Comparison of ENCODE assay signal across 10 mouse cellular contexts in the genomic region with DNA sequence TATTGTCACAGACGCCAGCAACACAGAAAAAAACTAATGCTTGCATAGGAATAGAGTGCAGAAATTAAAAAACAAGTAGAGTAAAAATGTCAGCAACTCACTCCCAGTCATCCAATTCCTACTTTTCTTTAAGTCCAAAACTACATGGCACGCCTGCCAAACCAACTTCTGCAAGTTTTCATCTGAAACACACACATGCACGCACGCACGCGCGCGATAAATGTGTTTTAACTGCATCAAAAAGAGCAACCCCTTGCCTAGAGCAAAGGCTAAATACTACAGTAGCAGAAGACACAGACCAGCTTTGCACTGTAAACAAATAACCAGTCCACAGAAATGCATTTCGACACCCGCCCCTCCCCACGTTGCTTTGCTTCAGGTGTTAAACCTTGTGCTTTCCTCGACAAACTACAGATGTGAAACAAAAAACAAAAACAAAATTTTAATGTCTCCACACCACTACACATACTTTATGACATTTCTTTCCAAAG. TPM values are rescaled to one million over a fixed set of nuclear protein-coding genes. Genes with fewer than 3 reads are reported as not detected.
DNase-seq lines count a peak whose midpoint lies in the region; ATAC-seq and TF ChIP-seq lines count a peak whose summit lies in the region.
"Had no signal": no experiment of that assay in that cellular context is flagged by ENCODE, and none has a peak within 500 bp of the region (broad histone marks: within the 10 kb centered on the region; RNA-seq: fewer than 3 reads in every experiment).

No protein-coding gene starts in this region.

- H3K79me2 ChIP-seq in heart, adult 2 months (replicated peaks; ENCODE audit: control insufficient read depth, insufficient read depth, low read length): peaks cover 2% of the 10 kb centered on the region; the same call in 1 of the 2 replicates

- H3K4me3 ChIP-seq in heart, adult 2 months: no peak overlapping the region
- H3K4me3 ChIP-seq in lung, postnatal 0 days (ENCODE audit: low read depth, low read length): no peak overlapping the region
- H3K4me3 ChIP-seq in lung, adult 2 months (replicated peaks; ENCODE audit: extremely low read depth, low read depth, low read length): no peak overlapping the region
- H3K4me3 ChIP-seq in intestine, postnatal 0 days (ENCODE audit: low read depth, low read length): 0 out of 2 replicates have a peak overlapping the region, but pooled peaks have one; percentile 44
- no peak overlapping the region for H3K4me3 ChIP-seq in neural tube, embryonic 14.5 days (ENCODE audit: low read depth, low read length)

- peaks cover 15% of the 10 kb centered on the region for H3K36me3 ChIP-seq in heart, adult 2 months (ENCODE audit: control insufficient read depth, insufficient read depth, low read length)
- no peaks in the 10 kb centered on the region for H3K36me3 ChIP-seq in lung, postnatal 0 days (ENCODE audit: insufficient read depth, low read length)
- no peaks in the 10 kb centered on the region for H3K36me3 ChIP-seq in intestine, postnatal 0 days (ENCODE audit: control insufficient read depth, insufficient read depth)
- no peaks in the 10 kb centered on the region for H3K36me3 ChIP-seq in neural tube, embryonic 14.5 days (ENCODE audit: control insufficient read depth, insufficient read depth, low read length)

- no peak overlapping the region for H3K9ac ChIP-seq in heart, adult 2 months (ENCODE audit: low read depth, low read length)
- no peak overlapping the region for H3K9ac ChIP-seq in lung, postnatal 0 days (replicated peaks; ENCODE audit: low read depth)
- H3K9ac ChIP-seq in intestine, postnatal 0 days (ENCODE audit: low read depth, low read length): no peak overlapping the region
- peak overlapping the region; percentile 80; the same call in 1 of the 2 replicates for H3K9ac ChIP-seq in neural tube, embryonic 14.5 days (replicated peaks; ENCODE audit: low read depth, low read length)

- peaks cover 27% of the 10 kb centered on the region for H3K4me1 ChIP-seq in heart, adult 2 months (ENCODE audit: control insufficient read depth, insufficient read depth, low read length)
- peaks cover 27% of the 10 kb centered on the region for H3K4me1 ChIP-seq in lung, postnatal 0 days (ENCODE audit: insufficient read depth, low read depth, low read length)
- H3K4me1 ChIP-seq in lung, adult 2 months (ENCODE audit: control insufficient read depth, insufficient read depth, low read length): peaks cover 23% of the 10 kb centered on the region
- peaks cover 10% of the 10 kb centered on the region for H3K4me1 ChIP-seq in intestine, postnatal 0 days (replicated peaks; ENCODE audit: control insufficient read depth, insufficient read depth, low read length)
- H3K4me1 ChIP-seq in neural tube, embryonic 14.5 days (ENCODE audit: control insufficient read depth, insufficient read depth, low read length): peaks cover 7% of the 10 kb centered on the region; the same call in 1 of the 2 replicates

- no peak for TF ChIP-seq EP300 in heart, adult 2 months (IDR thresholded peaks at IDR 0.05; ENCODE audit: insufficient read depth, low read depth, low read length)
- no peak for TF ChIP-seq EP300 in lung, postnatal 0 days (IDR thresholded peaks at IDR 0.05)

- no peaks in the 10 kb centered on the region for H3K9me3 ChIP-seq in lung, postnatal 0 days (ENCODE audit: low read length)
- no peaks in the 10 kb centered on the region for H3K9me3 ChIP-seq in intestine, postnatal 0 days (ENCODE audit: control insufficient read depth)
- H3K9me3 ChIP-seq in neural tube, embryonic 14.5 days (ENCODE audit: control insufficient read depth, low read length): no peaks in the 10 kb centered on the region

- no peak for TF ChIP-seq POLR2A in heart, adult 2 months (IDR thresholded peaks at IDR 0.05; ENCODE audit: insufficient read depth, low read depth, low read length)
- no peak for TF ChIP-seq POLR2A in lung, adult 2 months (IDR thresholded peaks at IDR 0.05; ENCODE audit: borderline replicate concordance, extremely low read depth, low read depth, low read length)

- no peak for DNase-seq in heart, adult 2 months
- no peak for DNase-seq in heart, postnatal 25 days (ENCODE audit: low spot score)
- no peak for DNase-seq in lung, postnatal 0 days (ENCODE audit: low spot score)
- no peak for DNase-seq in lung, adult 2 months
- no peak for DNase-seq in urinary bladder, adult 18-20 months (ENCODE audit: low spot score in 2 of 2)
- DNase-seq: cerebellum, adult 8-10 months; gastrocnemius, postnatal 10 days had no signal

- 85% methylated on average over 12 of the region's 12 CpGs for WGBS in heart, adult 2 months
- WGBS in lung, postnatal 0 days: 62% methylated on average over 12 of the region's 12 CpGs
- 66% methylated on average over 12 of the region's 12 CpGs for WGBS in lung, adult 2 months
- 79% methylated on average over 12 of the region's 12 CpGs for WGBS in intestine, postnatal 0 days
- 92% methylated on average over 12 of the region's 12 CpGs for WGBS in neural tube, embryonic 14.5 days

- no peak for TF ChIP-seq CTCF in heart, adult 2 months (IDR thresholded peaks at IDR 0.05)
- TF ChIP-seq CTCF in lung, postnatal 0 days (IDR thresholded peaks at IDR 0.05): no peak
- TF ChIP-seq CTCF in lung, adult 2 months (IDR thresholded peaks at IDR 0.05; ENCODE audit: insufficient read depth, low read length): no peak
- TF ChIP-seq CTCF in intestine, postnatal 0 days (IDR thresholded peaks at IDR 0.05; ENCODE audit: low read depth): no peak

- no peak for ATAC-seq in lung, postnatal 0 days
- no peak for ATAC-seq in intestine, postnatal 0 days
- ATAC-seq in neural tube, embryonic 14.5 days (ENCODE audit: low read depth): no peak
- no peak for ATAC-seq in erythroid progenitor cell, adult 5-6 weeks (replicated peaks; ENCODE audit: low FRiP score, poor library complexity, severe bottlenecking)

- peak overlapping the region; percentile 26 for H3K27ac ChIP-seq in heart, adult 2 months
- peak overlapping the region; percentile 94; the same call in 1 of the 2 replicates for H3K27ac ChIP-seq in lung, postnatal 0 days (ENCODE audit: low read length)
- no peak overlapping the region for H3K27ac ChIP-seq in intestine, postnatal 0 days (ENCODE audit: low read depth, low read length)
- peak overlapping the region; percentile 93 for H3K27ac ChIP-seq in neural tube, embryonic 14.5 days (ENCODE audit: low read depth, low read length)

- no peaks in the 10 kb centered on the region for H3K27me3 ChIP-seq in heart, adult 2 months (ENCODE audit: control insufficient read depth, insufficient read depth, low read length)
- H3K27me3 ChIP-seq in lung, postnatal 0 days (replicated peaks; ENCODE audit: insufficient read depth, low read length): no peaks in the 10 kb centered on the region
- H3K27me3 ChIP-seq in intestine, postnatal 0 days (replicated peaks; ENCODE audit: control insufficient read depth, insufficient read depth, low read length): no peaks in the 10 kb centered on the region
- no peaks in the 10 kb centered on the region for H3K27me3 ChIP-seq in neural tube, embryonic 14.5 days (ENCODE audit: control insufficient read depth, insufficient read depth, low read length)

- intact Hi-C loops in heart, adult 2 months (cut with DNase I): loop anchor here (5.0 kb wide), 2 partner anchors 33 to 297 kb away; a partner anchor contains a TSS
- intact Hi-C loops in heart, postnatal 25 days (cut with DNase I): no loop called here

- H3K4me2 ChIP-seq in lung, postnatal 0 days (replicated peaks; ENCODE audit: low read depth, low read length): peak overlapping the region; percentile 74; the same call in 1 of the 2 replicates
- no peak overlapping the region for H3K4me2 ChIP-seq in intestine, postnatal 0 days (replicated peaks; ENCODE audit: low read depth)
- peak overlapping the region; percentile 72; the same call in 1 of the 2 replicates for H3K4me2 ChIP-seq in neural tube, embryonic 14.5 days (ENCODE audit: low read depth, low read length)

RNA-seq across cellular contexts. Expression of a gene that starts 59.5 kb away (rescaled TPM):
- 100 to 1,000 TPM; 112 to 145 TPM for total RNA-seq in heart, adult 2 months (2021)
- polyA plus RNA-seq in heart, adult 2 months (2012; rRNA removed): 24.6 and 42.3 TPM in 2 replicates
- 100 to 1,000 TPM; 118 to 122 TPM for total RNA-seq in heart, postnatal 25 days (2021)
- polyA plus RNA-seq in lung, postnatal 0 days (2015; fragmentation: Nextera tagmentation; extraction: Ambion mirVana): 27.1 and 31.1 TPM in 2 replicates
- polyA plus RNA-seq in lung, adult 2 months (2012; rRNA removed): 17.5 and 24.6 TPM in 2 replicates
- polyA plus RNA-seq in intestine, postnatal 0 days (2015; fragmentation: Nextera tagmentation; extraction: Ambion mirVana): 20.7 and 21.3 TPM in 2 replicates
- 56.5 and 67.2 TPM in 2 replicates for polyA plus RNA-seq in neural tube, embryonic 14.5 days (2014; fragmentation: Nextera tagmentation; extraction: Ambion mirVana)
- total RNA-seq in erythroid progenitor cell, adult 5-6 weeks (2015; ENCODE audit: low replicate concordance): 8.0 and 15.5 TPM in 2 replicates
- 7.1 and 19.9 TPM in 2 replicates for total RNA-seq in erythroid progenitor cell, adult 5-6 weeks (2017; ENCODE audit: low replicate concordance)
